Mouse (Mus musculus) testis, adult 2 months (tissue): ENCODE data around the gene Fto.

Experiments
- CTCF ChIP-seq: fragments of 200-500 bp; IDR thresholded peaks from 2 replicates; pipeline ENCODE4 v1.5.1; 2012; ENCODE audit warnings: low read depth, mild to moderate bottlenecking, inconsistent platforms, low read length, moderate library complexity; ENCODE audit not compliant: control insufficient read depth, insufficient read depth, insufficient replicate concordance
- POLR2A ChIP-seq: fragments of 200-500 bp; IDR thresholded peaks from 2 replicates; pipeline ENCODE4 v1.6.1; 2012; ENCODE audit warnings: low read depth, mild to moderate bottlenecking, inconsistent platforms, low read length, moderate library complexity; ENCODE audit not compliant: control insufficient read depth

DNA sequence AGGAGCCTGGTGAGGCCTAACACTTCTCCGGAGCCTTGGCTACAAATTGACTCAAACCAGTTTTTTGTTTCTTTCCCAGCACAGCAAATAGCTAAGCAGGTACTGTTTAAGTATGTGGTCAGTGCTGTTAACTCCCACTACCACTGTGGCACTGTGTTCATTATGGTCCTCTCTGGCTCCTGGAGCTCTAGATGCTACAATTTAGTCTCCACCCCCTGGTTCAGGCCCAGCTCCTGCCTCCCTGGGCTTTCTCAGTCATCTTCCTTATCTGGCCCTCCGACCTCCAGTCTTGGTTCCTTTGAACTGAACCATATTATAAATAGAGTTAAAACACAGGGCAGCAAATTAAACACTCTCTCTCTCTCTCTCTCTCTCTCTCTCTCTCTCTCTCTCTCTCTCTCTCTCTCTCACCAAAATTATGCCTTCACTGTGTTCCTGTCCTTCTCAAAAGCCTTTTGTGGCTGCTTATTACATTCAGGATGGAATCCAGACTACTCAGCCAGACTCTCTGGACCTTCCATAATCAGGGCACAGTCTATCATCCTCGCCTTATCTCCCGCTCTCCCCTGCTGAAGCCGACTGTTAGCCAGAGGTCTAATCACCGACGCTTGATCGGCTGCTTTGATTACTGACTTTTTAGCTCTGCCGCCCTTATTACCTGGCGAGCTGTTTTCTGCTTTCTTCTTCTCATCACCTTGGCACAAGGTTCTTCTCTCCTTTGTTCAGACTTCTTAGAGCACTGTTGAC lies 67.6 kb downstream of the Fto start:
- TF ChIP-seq CTCF (no peak), POLR2A (no peak)
